Mouse (Mus musculus) embryonic fibroblast, embryonic 13.5 days (primary cell): Measurements from ENCODE around the gene Thap12.

Experiments
- CTCF ChIP-seq: IDR thresholded peaks from 2 replicates; pipeline ENCODE4 v1.5.1; 2011; ENCODE audit warnings: mild to moderate bottlenecking, control low read depth, low read length, moderate library complexity, borderline replicate concordance; ENCODE audit not compliant: insufficient read depth
- POLR2A ChIP-seq: IDR thresholded peaks from 2 replicates; pipeline ENCODE4 v1.6.1; 2011; ENCODE audit warnings: low read depth, mild to moderate bottlenecking, control low read depth, low read length, moderate library complexity

GRCm38 (mm10) chr7:98680691-98681090 lies 22.2 kb upstream of the Thap12 start:
- TF ChIP-seq CTCF: no peak
- TF ChIP-seq POLR2A: no peak
